Comparison of ENCODE assay signal across 16 mouse cellular contexts in genomic region chr15:32487968-32488367, GRCm38 (mm10).
"Had no signal": no experiment of that assay in that cellular context is flagged by ENCODE, and none has a peak within 500 bp of the region (broad histone marks: within the 10 kb centered on the region; RNA-seq: fewer than 3 reads in every experiment).

No protein-coding gene starts in this region.

- DNase-seq: heart, postnatal 10 days; heart, postnatal 14 days; heart, postnatal 36 days; heart, postnatal 4 days; kidney, adult 11 months; kidney, adult 18-20 months; kidney, adult 2 months; kidney, adult 8-10 months; kidney, adult 9 months; kidney, postnatal 10 days; kidney, postnatal 14 days; kidney, postnatal 25 days; kidney, postnatal 36 days; kidney, postnatal 4 days; layer of hippocampus, adult 9-11 months; layer of hippocampus, postnatal 36 days had no signal
